Mouse (Mus musculus) liver, adult 2 months (tissue): ENCODE measurements around the gene Nat8f1.

Source experiments
- CTCF ChIP-seq: fragments of 200-500 bp; IDR thresholded peaks from 2 replicates; pipeline ENCODE4 v1.5.1; 2011; ENCODE audit warnings: low read depth, low read length, control low read depth
- POLR2A ChIP-seq: fragments of 200-500 bp; IDR thresholded peaks from 2 replicates; pipeline ENCODE4 v1.6.1; 2011; ENCODE audit warnings: low read length, control low read depth; ENCODE audit not compliant: insufficient read depth; ENCODE audit errors: extremely low read depth

DNA sequence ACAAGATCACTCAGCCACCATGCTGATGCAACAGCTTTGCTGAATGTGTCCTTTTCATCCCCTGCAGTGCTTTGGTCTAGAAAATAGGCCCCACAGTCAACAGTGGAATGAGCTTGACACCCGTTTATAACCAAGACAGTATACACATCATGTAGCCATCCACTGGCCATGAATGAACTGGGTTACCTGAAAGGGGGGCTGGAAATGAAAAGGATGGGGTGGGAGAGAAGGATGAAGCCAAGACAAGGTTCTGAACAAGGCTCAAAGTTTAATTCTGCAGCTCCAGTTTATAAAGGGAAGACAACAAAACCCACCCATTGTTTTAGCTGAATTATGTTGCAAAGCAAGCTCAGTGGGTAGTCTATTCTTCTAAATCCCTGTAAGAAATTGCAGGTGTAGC lies 31.2 kb downstream of the Nat8f1 start:
- TF ChIP-seq CTCF = no peak
- no peak for TF ChIP-seq POLR2A
